Mouse (Mus musculus) mouse trophoblast stem cell (cell line): Measurements from ENCODE around the gene Smarce1.

Experiments used
- in situ Hi-C, 2 experiments: fragments of 300-500 bp; cut with MseI, MboI; formaldehyde crosslinking; loops; 2 replicates in 1 of 2; 3 replicates in 1 of 2; pipeline ENCODE4 v1.15.1; 2025

Smarce1 gene

GRCm38 (mm10) chr11:99169438-99169837, 61.4 kb downstream of the Smarce1 start:
- in situ Hi-C loops: no loop called here

GRCm38 (mm10) chr11:99168030-99168474, 62.8 kb downstream of the Smarce1 start:
- in situ Hi-C loops: no loop called here

- in situ Hi-C loops: no loop called here
Observed at GRCm38 (mm10) chr11:99167576-99167975, 63.2 kb downstream of the Smarce1 start.

- in situ Hi-C loops: no loop called here
Observed at GRCm38 (mm10) chr11:99166241-99166640, 64.6 kb downstream of the Smarce1 start.

DNA sequence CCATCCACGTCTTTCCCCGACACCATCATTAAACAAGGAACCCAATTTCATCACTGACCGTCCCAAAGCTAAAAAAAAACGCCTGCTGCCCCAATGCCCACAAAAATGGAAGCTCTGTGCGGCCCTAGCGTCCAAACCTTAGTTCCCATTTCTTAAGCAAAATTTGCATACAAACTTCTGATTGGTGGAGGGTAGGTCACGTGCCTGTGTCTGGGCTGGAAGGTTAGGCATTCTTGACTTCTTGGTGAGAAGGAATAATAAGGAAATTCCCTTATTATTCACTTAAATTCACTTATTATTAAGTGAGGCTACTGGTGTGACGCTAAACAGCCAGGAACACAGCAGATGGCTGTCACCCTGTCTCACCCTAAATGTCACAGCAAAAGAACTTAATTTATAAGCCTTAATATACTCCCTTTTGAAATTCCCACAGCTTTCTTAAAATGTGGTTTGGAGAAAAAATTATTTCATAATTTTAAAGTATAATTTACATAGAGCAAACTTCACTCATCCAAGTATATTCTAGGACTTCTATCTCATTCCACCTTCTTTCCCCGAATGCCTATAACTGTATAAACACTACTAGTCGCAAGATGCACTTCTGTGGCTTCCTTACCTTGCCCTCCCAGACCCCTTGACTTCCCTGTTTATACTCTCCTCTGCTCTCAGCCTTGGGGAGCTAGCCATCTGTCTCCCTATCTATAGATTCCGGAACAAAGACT, 65.6 kb downstream of the Smarce1 start:
- in situ Hi-C loops: no loop called here

GRCm38 (mm10) chr11:99162972-99163686, 67.7 kb downstream of the Smarce1 start:
- in situ Hi-C loops: no loop called here

- in situ Hi-C loops: no loop called here
Observed at GRCm38 (mm10) chr11:99161648-99162047, 69.2 kb downstream of the Smarce1 start.

- in situ Hi-C loops: no loop called here
Observed at GRCm38 (mm10) chr11:99160228-99160627, 70.6 kb downstream of the Smarce1 start.
